24 mouse cellular contexts compared by ENCODE assay signal in genomic region chr12:73424814-73425213, GRCm38 (mm10).
"Had no signal": no experiment of that assay in that cellular context is flagged by ENCODE, and none has a peak within 500 bp of the region (broad histone marks: within the 10 kb centered on the region; RNA-seq: fewer than 3 reads in every experiment).

No protein-coding gene starts in this region.

- H3K4me3 ChIP-seq: heart, adult 2 months; heart, embryonic 13.5 days; heart, embryonic 15.5 days; hindbrain, embryonic 10.5 days; hindbrain, embryonic 13.5 days; hindbrain, embryonic 15.5 days; kidney, embryonic 15.5 days; left cerebral cortex, adult 2 months; limb, embryonic 13.5 days; liver, embryonic 12.5 days had no signal

- H3K36me3 ChIP-seq: heart, embryonic 13.5 days; heart, embryonic 15.5 days; hindbrain, embryonic 10.5 days; hindbrain, embryonic 13.5 days; hindbrain, embryonic 15.5 days; kidney, embryonic 15.5 days; limb, embryonic 13.5 days; liver, embryonic 12.5 days had no signal

- ATAC-seq: hindbrain, postnatal 0 days; intestine, embryonic 16.5 days; liver, embryonic 12.5 days had no signal

- H3K4me1 ChIP-seq: heart, embryonic 15.5 days; hindbrain, embryonic 13.5 days; hindbrain, embryonic 15.5 days; liver, embryonic 12.5 days had no signal

- H3K9ac ChIP-seq: heart, embryonic 13.5 days; heart, embryonic 15.5 days; hindbrain, embryonic 13.5 days; hindbrain, embryonic 15.5 days; kidney, embryonic 15.5 days; limb, embryonic 13.5 days; liver, embryonic 12.5 days; liver, embryonic 14.5 days had no signal

- H3K27ac ChIP-seq: heart, adult 2 months; heart, embryonic 13.5 days; heart, embryonic 15.5 days; hindbrain, embryonic 10.5 days; hindbrain, embryonic 13.5 days; hindbrain, embryonic 15.5 days; hindbrain, postnatal 0 days; kidney, embryonic 15.5 days; kidney, postnatal 0 days; left cerebral cortex, adult 2 months; liver, embryonic 12.5 days; liver, embryonic 14.5 days had no signal

- H3K27me3 ChIP-seq: heart, embryonic 13.5 days; heart, embryonic 15.5 days; hindbrain, embryonic 13.5 days; hindbrain, embryonic 15.5 days; kidney, embryonic 15.5 days; limb, embryonic 13.5 days; liver, embryonic 12.5 days had no signal

- H3K9me3 ChIP-seq: heart, embryonic 13.5 days; heart, embryonic 15.5 days; hindbrain, embryonic 10.5 days; hindbrain, embryonic 13.5 days; hindbrain, embryonic 15.5 days; kidney, embryonic 15.5 days; limb, embryonic 13.5 days; liver, embryonic 12.5 days had no signal

- H3K4me2 ChIP-seq: heart, embryonic 11.5 days; heart, embryonic 13.5 days; heart, embryonic 15.5 days; hindbrain, embryonic 13.5 days; hindbrain, embryonic 15.5 days; kidney, embryonic 15.5 days; limb, embryonic 13.5 days; liver, embryonic 12.5 days had no signal

- DNase-seq: gastrocnemius, postnatal 14 days; gastrocnemius, postnatal 36 days; heart, adult 2 months; heart, postnatal 14 days; heart, postnatal 4 days; kidney, adult 11 months; kidney, adult 2 months; kidney, adult 9 months; kidney, postnatal 14 days; kidney, postnatal 36 days had no signal
